Mouse (Mus musculus) intestine, embryonic 16.5 days (tissue): ENCODE data around the gene Slc2a1. TPM values are rescaled to one million over a fixed set of nuclear protein-coding genes. Genes with fewer than 3 reads are reported as not detected.
A peak's percentile ranks its signal among the peaks of the same experiment; 100 is the strongest.

Experiments
- ATAC-seq: fragments of 200-750 bp; cut with Nextera tagmentation; 2 replicates; pipeline ENCODE4 v1.8.0; 2017; ENCODE audit warnings: moderate TSS enrichment, moderate library complexity
- H3K27ac ChIP-seq: fragments of 300-500 bp; sonication (generic); 2 replicates; pipeline ENCODE4 v1.5.1; 2014; ENCODE audit warnings: mild to moderate bottlenecking, low read length
- H3K27me3 ChIP-seq: fragments of 300-500 bp; sonication (generic); replicated peaks from 2 replicates; pipeline ENCODE4 v1.6.1; 2014; ENCODE audit warnings: low read length, control low read depth, mixed read lengths; ENCODE audit not compliant: control insufficient read depth, insufficient read depth
- H3K36me3 ChIP-seq: fragments of 300-500 bp; sonication (generic); 2 replicates; pipeline ENCODE4 v1.6.1; 2014; ENCODE audit warnings: low read length, control low read depth; ENCODE audit not compliant: control insufficient read depth, insufficient read depth
- H3K4me1 ChIP-seq: fragments of 300-500 bp; sonication (generic); 2 replicates; pipeline ENCODE4 v1.6.1; 2014; ENCODE audit warnings: low read length, control low read depth, mixed read lengths; ENCODE audit not compliant: control insufficient read depth, insufficient read depth
- H3K4me2 ChIP-seq: fragments of 300-500 bp; sonication (generic); 2 replicates; pipeline ENCODE4 v1.6.1; 2014; ENCODE audit warnings: low read depth, low read length, control low read depth
- H3K4me3 ChIP-seq: fragments of 300-500 bp; sonication (generic); 2 replicates; pipeline ENCODE4 v1.5.1; 2014; ENCODE audit warnings: mild to moderate bottlenecking, low read length
- H3K9ac ChIP-seq: fragments of 300-500 bp; sonication (generic); 2 replicates; pipeline ENCODE4 v1.6.1; 2014; ENCODE audit warnings: low read depth, low read length
- H3K9me3 ChIP-seq: fragments of 300-500 bp; sonication (generic); 2 replicates; pipeline ENCODE4 v1.6.1; 2016; ENCODE audit warnings: low read length, control low read depth; ENCODE audit not compliant: control insufficient read depth
- WGBS: fragments of 180-500 bp; shearing (Covaris S2); extraction: QIAGEN DNeasy Blood & Tissue Kit; methylation state at CpG from one replicate; pipeline ENCODE4 v1.1.7; 2014; 5-methylcytosine and 5-hydroxymethylcytosine counted together
- polyA plus RNA-seq: library from polyadenylated mRNA; unstranded; fragments of >200 nt; fragmentation: Nextera tagmentation; extraction: Ambion mirVana; gene quantifications from 2 replicates; pipeline ENCODE4 v1.2.1, GENCODE M21; 2015

The Slc2a1 gene
- polyA plus RNA-seq, 1 experiment from 2014 or later = 156 TPM

DNA sequence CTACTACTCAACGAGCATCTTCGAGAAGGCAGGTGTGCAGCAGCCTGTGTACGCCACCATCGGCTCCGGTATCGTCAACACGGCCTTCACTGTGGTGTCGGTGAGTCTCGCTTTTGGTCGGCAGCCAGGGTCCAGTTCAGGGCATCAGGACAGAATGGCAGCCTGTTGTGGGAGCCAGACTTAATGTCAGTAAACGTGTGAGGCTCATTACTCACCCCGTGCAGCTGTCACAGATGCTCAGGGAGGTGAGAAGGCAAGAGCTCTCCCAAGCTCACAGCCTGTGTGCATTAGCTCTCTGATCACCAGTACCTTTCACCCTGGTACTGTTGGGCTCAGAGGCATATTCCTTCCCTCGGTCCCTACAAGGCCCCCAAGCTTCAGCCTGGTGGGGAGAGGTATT is 25.3 kb downstream of the Slc2a1 start:
- 91% methylated on average over 13 of the region's 13 CpGs for WGBS
- Histone ChIP-seq H3K4me3 (no peak overlapping the region), H3K27me3 (no peaks in the 10 kb centered on the region), H3K36me3 (peaks cover 46% of the 10 kb centered on the region), H3K9ac (no peak overlapping the region), H3K4me2 (no peak overlapping the region), H3K9me3 (no peaks in the 10 kb centered on the region), H3K4me1 (peaks cover 9% of the 10 kb centered on the region; the same call in 1 of the 2 replicates), H3K27ac (no peak overlapping the region)
- no peak for ATAC-seq

- WGBS = 59% methylated on average over 8 of the region's 8 CpGs
- Histone ChIP-seq H3K27me3 (no peaks in the 10 kb centered on the region), H3K36me3 (peaks cover 40% of the 10 kb centered on the region), H3K27ac (no peak overlapping the region; the same call in 1 of the 2 replicates), H3K9ac (no peak overlapping the region), H3K9me3 (no peaks in the 10 kb centered on the region), H3K4me2 (no peak overlapping the region), H3K4me3 (no peak overlapping the region), H3K4me1 (peaks cover 9% of the 10 kb centered on the region; the same call in 1 of the 2 replicates)
- no peak for ATAC-seq
Measured at GRCm38 (mm10) chr4:119137313-119137712, 28.8 kb downstream of the Slc2a1 start.

DNA sequence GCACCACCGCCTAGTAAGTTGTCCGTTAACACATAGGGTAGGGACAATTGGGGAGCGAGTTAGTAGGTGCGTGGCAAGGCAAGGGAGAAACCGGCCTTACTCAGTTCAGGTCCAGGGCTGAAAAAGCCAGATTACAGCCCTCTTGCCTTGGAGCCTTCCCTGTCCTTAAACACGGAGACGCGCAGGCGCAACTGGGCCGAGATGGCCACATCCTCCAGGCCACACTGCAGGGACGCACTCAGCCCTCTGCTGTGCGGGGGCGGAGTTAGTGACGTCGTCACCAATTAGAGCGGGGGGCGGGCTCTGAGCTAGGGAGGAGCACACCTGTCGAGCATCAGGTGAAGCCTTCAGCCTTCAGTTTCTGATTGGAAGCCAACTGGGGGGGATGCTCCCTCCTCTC is 29.7 kb downstream of the Slc2a1 start:
- Histone ChIP-seq H3K9ac (peak overlapping the region; percentile 33; the same call in 1 of the 2 replicates), H3K27ac (no peak overlapping the region), H3K4me2 (peak overlapping the region; percentile 42; the same call in 1 of the 2 replicates), H3K4me3 (peak overlapping the region; percentile 11; the same call in 1 of the 2 replicates), H3K27me3 (no peaks in the 10 kb centered on the region), H3K36me3 (peaks cover 32% of the 10 kb centered on the region), H3K4me1 (peaks cover 9% of the 10 kb centered on the region; the same call in 1 of the 2 replicates), H3K9me3 (no peaks in the 10 kb centered on the region)
- ATAC-seq = peak; percentile 86
- whole genome bisulfite sequencing = 15% methylated on average over 18 of the region's 18 CpGs

DNA sequence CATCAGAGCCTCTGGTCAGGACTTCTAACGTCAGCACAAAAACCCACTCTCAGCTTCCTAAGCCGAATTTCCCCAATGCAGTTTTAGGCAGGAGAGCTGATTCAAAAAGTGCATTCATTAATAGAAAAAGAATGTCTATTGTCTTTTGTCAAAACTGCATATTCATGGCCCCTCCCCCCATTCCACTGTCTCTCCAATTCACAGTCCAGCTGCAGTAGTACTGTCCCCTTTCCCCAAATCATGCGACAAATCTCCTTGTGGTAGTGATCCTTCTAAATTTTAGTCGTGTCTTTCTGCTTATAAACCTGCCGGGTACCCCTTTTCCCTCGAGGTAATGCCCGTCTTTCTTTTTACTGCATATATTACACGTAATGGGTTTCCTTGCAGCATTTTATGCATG is 30.3 kb downstream of the Slc2a1 start:
- Histone ChIP-seq H3K4me1 (peaks cover 9% of the 10 kb centered on the region; the same call in 1 of the 2 replicates), H3K36me3 (peaks cover 30% of the 10 kb centered on the region)
- 66% methylated on average over 8 of the region's 8 CpGs for WGBS

GRCm38 (mm10) chr4:119140126-119140525 is 31.6 kb downstream of the Slc2a1 start:
- Histone ChIP-seq H3K36me3 (peaks cover 18% of the 10 kb centered on the region), H3K9ac (no peak overlapping the region), H3K4me1 (peaks cover 9% of the 10 kb centered on the region; the same call in 1 of the 2 replicates), H3K4me3 (no peak overlapping the region), H3K27ac (no peak overlapping the region), H3K27me3 (no peaks in the 10 kb centered on the region), H3K9me3 (no peaks in the 10 kb centered on the region), H3K4me2 (no peak overlapping the region)
- no peak for ATAC-seq
- 55% methylated on average over 3 of the region's 3 CpGs for WGBS

More for the DNA sequence above, 30.3 kb downstream of the Slc2a1 start:
- no peak overlapping the region for H3K27ac ChIP-seq
- H3K9ac ChIP-seq = no peak overlapping the region
- H3K4me3 ChIP-seq = no peak overlapping the region
- H3K4me2 ChIP-seq = 0 out of 2 replicates have a peak overlapping the region, but pooled peaks have one; percentile 35
- no peaks in the 10 kb centered on the region for H3K9me3 ChIP-seq
- ATAC-seq = no peak
- no peaks in the 10 kb centered on the region for H3K27me3 ChIP-seq

- no peak for ATAC-seq
- peaks cover 7% of the 10 kb centered on the region for H3K36me3 ChIP-seq
- WGBS = 62% methylated on average over 10 of the region's 10 CpGs
- H3K27ac ChIP-seq = no peak overlapping the region
- H3K4me1 ChIP-seq = peaks cover 9% of the 10 kb centered on the region; the same call in 1 of the 2 replicates
- no peaks in the 10 kb centered on the region for H3K9me3 ChIP-seq
- no peak overlapping the region for H3K9ac ChIP-seq
- H3K4me2 ChIP-seq = no peak overlapping the region
- H3K4me3 ChIP-seq = no peak overlapping the region
- H3K27me3 ChIP-seq = no peaks in the 10 kb centered on the region
Measured at GRCm38 (mm10) chr4:119141191-119141590, 32.7 kb downstream of the Slc2a1 start.

- Histone ChIP-seq H3K9me3 (no peaks in the 10 kb centered on the region), H3K9ac (no peak overlapping the region), H3K4me2 (peak overlapping the region; percentile 26; the same call in 1 of the 2 replicates), H3K4me1 (peaks cover 5% of the 10 kb centered on the region; the same call in 1 of the 2 replicates), H3K27ac (no peak overlapping the region), H3K36me3 (no peaks in the 10 kb centered on the region), H3K27me3 (no peaks in the 10 kb centered on the region), H3K4me3 (peak overlapping the region; percentile 13; the same call in 1 of the 2 replicates)
- peak; percentile 51 for ATAC-seq
- WGBS = 29% methylated on average over 24 of the region's 24 CpGs
Measured at GRCm38 (mm10) chr4:119142230-119142871, 33.8 kb downstream of the Slc2a1 start.

- Histone ChIP-seq H3K27ac (no peak overlapping the region), H3K4me3 (no peak overlapping the region), H3K4me1 (no peaks in the 10 kb centered on the region), H3K36me3 (no peaks in the 10 kb centered on the region), H3K27me3 (no peaks in the 10 kb centered on the region), H3K4me2 (no peak overlapping the region), H3K9me3 (no peaks in the 10 kb centered on the region), H3K9ac (no peak overlapping the region)
- no peak for ATAC-seq
- WGBS = 89% methylated on average over 7 of the region's 7 CpGs
Measured at GRCm38 (mm10) chr4:119146816-119147215, 38.3 kb downstream of the Slc2a1 start.

DNA sequence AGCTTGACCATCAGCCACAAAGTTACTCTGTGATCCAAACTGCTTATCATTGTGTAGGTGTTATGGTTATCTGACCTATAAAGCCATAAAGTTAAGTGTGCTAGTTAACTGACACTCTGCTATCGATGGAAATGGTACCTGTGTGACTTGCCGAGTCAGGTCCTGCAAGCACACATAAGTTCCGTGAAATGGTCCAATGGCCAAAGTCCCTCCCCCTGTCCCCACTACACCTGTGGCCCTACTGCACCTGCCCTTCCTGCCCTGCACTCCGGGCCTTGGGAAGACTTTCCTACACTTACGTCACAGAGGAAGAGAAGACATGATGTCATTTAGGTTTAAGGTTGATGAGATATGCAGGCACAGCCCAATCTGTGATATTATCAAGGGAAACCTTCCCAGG is 38.8 kb downstream of the Slc2a1 start:
- Histone ChIP-seq H3K9ac (no peak overlapping the region), H3K4me2 (no peak overlapping the region), H3K4me3 (no peak overlapping the region), H3K27me3 (no peaks in the 10 kb centered on the region), H3K4me1 (no peaks in the 10 kb centered on the region), H3K27ac (no peak overlapping the region), H3K36me3 (no peaks in the 10 kb centered on the region), H3K9me3 (no peaks in the 10 kb centered on the region)
- peak; percentile 55 for ATAC-seq
- WGBS = 55% methylated on average over 5 of the region's 5 CpGs
